Mouse (Mus musculus): ENCODE data around the gene Plscr1. TPM values are rescaled to one million over a fixed set of nuclear protein-coding genes. Genes with fewer than 3 reads are reported as not detected.

The Plscr1 gene
- polyA plus RNA-seq, 1 experiment from 2014 or later, result 35.4 TPM

DNA sequence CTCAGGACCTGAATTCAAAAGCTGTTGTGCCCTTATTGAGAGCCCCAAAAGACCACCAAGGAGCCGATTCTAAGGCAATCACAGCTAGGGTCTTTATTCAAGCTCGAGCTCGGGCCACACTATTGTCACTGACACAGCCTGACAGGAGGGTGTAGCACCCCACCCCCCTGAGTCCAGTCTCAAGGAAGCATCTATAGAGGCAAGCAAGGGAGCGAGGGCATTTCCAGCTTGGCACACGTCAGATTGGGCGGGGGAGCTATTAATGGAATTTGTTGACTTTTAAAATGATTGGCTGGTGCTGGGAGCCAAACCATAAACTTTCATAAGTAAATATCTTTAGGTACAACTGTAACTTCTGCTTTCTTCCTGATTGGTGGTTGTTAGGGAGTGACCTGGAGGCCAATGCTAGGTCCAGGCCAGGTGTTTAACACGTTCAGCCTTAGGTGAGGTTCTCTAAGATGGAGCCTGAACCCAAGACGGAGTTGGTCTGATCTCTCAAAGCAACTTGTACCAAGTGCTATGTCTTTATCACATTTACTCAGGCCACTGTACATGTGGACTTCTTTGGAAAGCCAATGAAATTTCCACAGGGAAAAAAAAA is 56.2 kb downstream of the Plscr1 start:
- ATAC-seq (replicated peaks; ENCODE audit: low FRiP score) (no peak), DNase-seq (ENCODE audit: low spot score) (no peak)
- Histone ChIP-seq H3K4me2 (no peak overlapping the region), H3K9ac (ENCODE audit: low read depth, low read length) (no peak overlapping the region), H3K9me3 (ENCODE audit: control insufficient read depth, low read length) (no peaks in the 10 kb centered on the region), H3K27ac (ENCODE audit: low read depth, low read length) (no peak overlapping the region), H3K36me3 (ENCODE audit: control insufficient read depth, insufficient read depth, low read length) (no peaks in the 10 kb centered on the region), H3K27me3 (replicated peaks; ENCODE audit: control insufficient read depth, insufficient read depth, low read length) (no peaks in the 10 kb centered on the region), H3K4me3 (ENCODE audit: low read depth, low read length) (no peak overlapping the region), H3K4me1 (replicated peaks; ENCODE audit: control insufficient read depth, insufficient read depth, low read length) (no peaks in the 10 kb centered on the region)
- WGBS, result 86% methylated on average over 8 of the region's 8 CpGs

DNA sequence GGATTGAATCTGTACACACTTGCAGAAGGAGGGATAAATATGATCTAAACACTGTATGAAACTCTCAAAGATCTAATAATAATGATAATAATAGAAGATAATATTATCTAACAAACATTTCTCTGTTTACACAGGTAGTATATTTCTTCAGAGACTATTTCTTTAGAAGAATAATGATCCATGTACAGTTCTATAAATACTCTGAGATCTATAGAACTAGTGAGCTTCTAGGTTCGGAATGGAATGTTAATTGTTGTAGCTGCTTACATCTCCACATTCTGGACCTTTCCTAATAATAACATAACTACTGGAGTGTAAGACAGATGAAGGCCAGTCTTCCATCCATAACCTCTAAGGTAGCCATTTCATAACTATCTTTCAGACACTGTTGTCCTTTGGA is 59.5 kb downstream of the Plscr1 start, which contains the start of gene 1700057G04Rik:
Gene 1700057G04Rik (plus strand): TSS at position 301 of the 400 bp plus-strand sequence.
- ATAC-seq (replicated peaks; ENCODE audit: low FRiP score) (no peak), DNase-seq (ENCODE audit: low spot score) (no peak)
- no peaks in the 10 kb centered on the region for H3K9me3 ChIP-seq (ENCODE audit: control insufficient read depth, low read length)
- no peak within 1 kb of the TSS for H3K27ac ChIP-seq (ENCODE audit: low read depth, low read length)
- H3K27me3 ChIP-seq (replicated peaks; ENCODE audit: control insufficient read depth, insufficient read depth, low read length), result no peaks in the 10 kb centered on the region
- no peak within 1 kb of the TSS for H3K9ac ChIP-seq (ENCODE audit: low read depth, low read length)
- no peaks in the 10 kb centered on the region for H3K4me1 ChIP-seq (replicated peaks; ENCODE audit: control insufficient read depth, insufficient read depth, low read length)
- no peak within 1 kb of the TSS for H3K4me2 ChIP-seq
- no peaks in the 10 kb centered on the region for H3K36me3 ChIP-seq (ENCODE audit: control insufficient read depth, insufficient read depth, low read length)
- 80% methylated on average over 1 of the region's 1 CpGs for WGBS
- H3K4me3 ChIP-seq (ENCODE audit: low read depth, low read length), result no peak within 1 kb of the TSS

DNA sequence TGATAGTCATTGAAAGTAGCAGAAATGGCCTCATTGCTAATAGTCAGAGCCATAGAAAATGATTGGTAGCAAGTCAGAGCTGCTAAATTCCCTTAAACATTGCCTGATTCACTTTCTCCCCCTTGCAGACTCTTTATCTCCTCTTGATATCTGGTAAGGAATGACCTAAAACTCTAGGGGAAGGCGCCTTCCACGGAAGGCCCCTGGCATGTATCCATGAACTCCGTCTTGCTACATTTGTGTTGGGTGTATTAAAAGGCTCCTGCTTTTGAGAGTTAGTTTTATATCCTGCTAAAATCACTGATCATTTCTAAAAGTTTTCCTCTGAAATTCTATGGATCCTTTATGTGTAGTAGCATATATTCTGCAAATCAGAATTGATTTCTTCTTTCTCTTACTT is 67.2 kb downstream of the Plscr1 start:
- DNase-seq (ENCODE audit: low spot score) (no peak), ATAC-seq (replicated peaks; ENCODE audit: low FRiP score) (no peak)
- 81% methylated on average over 3 of the region's 3 CpGs for WGBS
- H3K9ac ChIP-seq (ENCODE audit: low read depth, low read length), result no peak overlapping the region
- H3K4me2 ChIP-seq, result no peak overlapping the region
- no peaks in the 10 kb centered on the region for H3K36me3 ChIP-seq (ENCODE audit: control insufficient read depth, insufficient read depth, low read length)
- no peaks in the 10 kb centered on the region for H3K9me3 ChIP-seq (ENCODE audit: control insufficient read depth, low read length)
- H3K4me1 ChIP-seq (replicated peaks; ENCODE audit: control insufficient read depth, insufficient read depth, low read length), result no peaks in the 10 kb centered on the region
- no peak overlapping the region for H3K4me3 ChIP-seq (ENCODE audit: low read depth, low read length)
- no peaks in the 10 kb centered on the region for H3K27me3 ChIP-seq (replicated peaks; ENCODE audit: control insufficient read depth, insufficient read depth, low read length)
- H3K27ac ChIP-seq (ENCODE audit: low read depth, low read length), result no peak overlapping the region

Small RNA genes within 50 kb of the gene (microRNA-seq; reads per million reads assigned to microRNA genes)
- gene Mir6386 (ENCODE audit: borderline number of aligned reads), result not detected

Other genes starting within 250 kb of the Plscr1 start
- not detected in 2 replicates for gene Plscr5, start 56.8 kb upstream of the Plscr1 start, polyA plus RNA-seq (2014; fragmentation: Nextera tagmentation; extraction: Ambion mirVana)
- gene Plscr2, start 25.9 kb downstream of the Plscr1 start, polyA plus RNA-seq (2014; fragmentation: Nextera tagmentation; extraction: Ambion mirVana), result 0.55 and 0.60 TPM in 2 replicates
- gene 1700057G04Rik, start 59.6 kb downstream of the Plscr1 start, polyA plus RNA-seq (2014; fragmentation: Nextera tagmentation; extraction: Ambion mirVana), result not detected in 2 replicates
- 0.71 and 0.77 TPM in 2 replicates for gene Plscr4, start 207.6 kb downstream of the Plscr1 start, polyA plus RNA-seq (2014; fragmentation: Nextera tagmentation; extraction: Ambion mirVana)